Mouse (Mus musculus) cortical plate, adult 2 months (tissue): ENCODE measurements at regions not wholly inside any gene's neighbourhood (a gene's known extent, or its start where the extent isn't known, plus 50 kb on each side); places are given as distances from the start of the nearest gene placed in this dataset.

Experiments used
- CTCF ChIP-seq: fragments of 200-500 bp; IDR thresholded peaks from 2 replicates; pipeline ENCODE4 v1.5.1; 2011; ENCODE audit warnings: mild to moderate bottlenecking, control low read depth, low read length; ENCODE audit not compliant: insufficient read depth; ENCODE audit errors: extremely low read depth
- POLR2A ChIP-seq: fragments of 200-500 bp; IDR thresholded peaks from 2 replicates; pipeline ENCODE4 v1.6.1; 2011; ENCODE audit warnings: mild to moderate bottlenecking, low read length, control low read depth; ENCODE audit not compliant: insufficient read depth; ENCODE audit errors: extremely low read depth

DNA sequence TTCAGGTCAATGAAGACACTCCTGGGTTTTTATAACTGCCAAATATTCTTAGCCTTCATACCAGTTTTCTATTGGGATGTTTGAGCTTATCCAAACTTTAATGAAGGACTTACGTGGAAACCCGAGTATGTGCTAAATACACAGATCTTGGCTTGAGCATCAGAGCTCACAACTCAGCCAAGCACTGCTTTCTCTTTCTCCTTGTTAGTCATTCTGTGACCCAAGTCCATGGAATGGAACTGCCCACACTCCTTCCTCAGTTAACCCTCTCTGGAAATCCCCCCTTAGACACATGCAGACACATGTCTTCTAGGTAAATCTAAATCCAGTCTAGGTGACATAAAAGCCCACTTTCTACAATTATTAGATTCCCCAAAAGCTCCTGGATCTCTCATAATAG, 58.9 kb upstream of the Lpp start:
- TF ChIP-seq CTCF, result no peak
- no peak for TF ChIP-seq POLR2A
